In genomic region chr17:34959130-34959778, GRCm38 (mm10) we compare ENCODE assay signal across 8 mouse cellular contexts. TPM values are rescaled to one million over a fixed set of nuclear protein-coding genes. Genes with fewer than 3 reads are reported as not detected.
DNase-seq lines count a peak whose midpoint lies in the region; ATAC-seq lines count a peak whose summit lies in the region.
"Not testable (repeated sequence)": the region's sequence is repeated elsewhere in the genome, so short reads cannot be mapped to it uniquely, and the experiment has no call there.

Gene Hspa1b, minus strand, starts transcription at chr17:34959238.

- peak; percentile 90 for DNase-seq in Muller cell, postnatal 12 days (ENCODE audit: inconsistent ontology term)
- DNase-seq in cerebellum, postnatal 25 days: peak; percentile 84 to 91
- DNase-seq in frontal cortex, postnatal 25 days (ENCODE audit: low spot score in 2 of 2): peak; percentile 66 to 71
- DNase-seq in layer of hippocampus, postnatal 10 days (ENCODE audit: low spot score in 2 of 2): peak; percentile 61 to 73
- DNase-seq in ovary, adult 18-20 months (ENCODE audit: low spot score): peak; percentile 84
- peak; percentile 60 for DNase-seq in thymus, postnatal 0 days (ENCODE audit: low spot score)

- H3K9me3 ChIP-seq in hindbrain, embryonic 12.5 days (replicated peaks); lung, embryonic 16.5 days (ENCODE audit: control insufficient read depth, low read length): not testable (repeated sequence)

- H3K27ac ChIP-seq in hindbrain, embryonic 12.5 days: peak within 1 kb of the TSS; percentile 78
- peak within 1 kb of the TSS; percentile 99 for H3K27ac ChIP-seq in lung, embryonic 16.5 days (ENCODE audit: low read length)

- H3K4me1 ChIP-seq in hindbrain, embryonic 12.5 days; lung, embryonic 16.5 days (replicated peaks; ENCODE audit: control insufficient read depth, insufficient read depth, low read length): not testable (repeated sequence)

- 0 out of 2 replicates have a peak within 1 kb of the TSS, but pooled peaks have one; percentile 59 for H3K9ac ChIP-seq in hindbrain, embryonic 12.5 days
- peak within 1 kb of the TSS; percentile 82 for H3K9ac ChIP-seq in lung, embryonic 16.5 days (ENCODE audit: low read length)

- WGBS in hindbrain, embryonic 12.5 days: under 1% methylated on average over 32 of the region's 32 CpGs
- WGBS in lung, embryonic 16.5 days: under 1% methylated on average over 24 of the region's 32 CpGs

- H3K36me3 ChIP-seq in hindbrain, embryonic 12.5 days; lung, embryonic 16.5 days (ENCODE audit: control insufficient read depth, insufficient read depth, low read length): not testable (repeated sequence)

- ATAC-seq in hindbrain, embryonic 12.5 days (ENCODE audit: low FRiP score): peak; percentile 92
- peak; percentile 96 for ATAC-seq in lung, embryonic 16.5 days (ENCODE audit: low read depth)

- H3K4me2 ChIP-seq in hindbrain, embryonic 12.5 days (replicated peaks): peak within 1 kb of the TSS; percentile 77
- peak within 1 kb of the TSS; percentile 63 for H3K4me2 ChIP-seq in lung, embryonic 16.5 days (ENCODE audit: low read depth, low read length)

- H3K27me3 ChIP-seq in hindbrain, embryonic 12.5 days: peaks cover 51% of the 10 kb centered on the region
- not testable (repeated sequence) for H3K27me3 ChIP-seq in lung, embryonic 16.5 days (ENCODE audit: control insufficient read depth, insufficient read depth, low read depth, low read length)

- H3K4me3 ChIP-seq in hindbrain, embryonic 12.5 days: peak within 1 kb of the TSS; percentile 45
- peak within 1 kb of the TSS; percentile 64 for H3K4me3 ChIP-seq in lung, embryonic 16.5 days (ENCODE audit: low read length)

RNA-seq across cellular contexts. Expression of gene Hspa1b, which starts in this region (rescaled TPM):
- 0.08 and 0.25 TPM in 2 replicates for polyA plus RNA-seq in hindbrain, embryonic 12.5 days (2016; fragmentation: Nextera tagmentation; extraction: Ambion mirVana)
- total RNA-seq in layer of hippocampus, postnatal 10 days (2021): 1 to 10 TPM; 4.3 to 5.3 TPM
- 0.10 and 0.19 TPM in 2 replicates for polyA plus RNA-seq in lung, embryonic 16.5 days (2015; fragmentation: Nextera tagmentation; extraction: Ambion mirVana)
- polyA plus RNA-seq in thymus, postnatal 0 days (2015; fragmentation: Nextera tagmentation; extraction: Ambion mirVana): 0.72 and 0.83 TPM in 2 replicates

Comparison
In these comparisons a context has a peak if more than half of its experiments do, and no peak if none do; other contexts are left out.
1. Peak in every context shown above with its lines: DNase-seq, ATAC-seq, H3K4me3 ChIP-seq and H3K27ac ChIP-seq.
2. Peak in ATAC-seq, H3K4me3 ChIP-seq, H3K27ac ChIP-seq, H3K9ac ChIP-seq and H3K4me2 ChIP-seq in hindbrain, embryonic 12.5 days; RNA of the gene not detected or under 1 TPM.
3. Peak in ATAC-seq, H3K4me3 ChIP-seq, H3K27ac ChIP-seq, H3K9ac ChIP-seq and H3K4me2 ChIP-seq in lung, embryonic 16.5 days; RNA of the gene not detected or under 1 TPM.
4. Peak in DNase-seq in thymus, postnatal 0 days; RNA of the gene not detected or under 1 TPM.